8 mouse cellular contexts compared by ENCODE assay signal in the genomic region with DNA sequence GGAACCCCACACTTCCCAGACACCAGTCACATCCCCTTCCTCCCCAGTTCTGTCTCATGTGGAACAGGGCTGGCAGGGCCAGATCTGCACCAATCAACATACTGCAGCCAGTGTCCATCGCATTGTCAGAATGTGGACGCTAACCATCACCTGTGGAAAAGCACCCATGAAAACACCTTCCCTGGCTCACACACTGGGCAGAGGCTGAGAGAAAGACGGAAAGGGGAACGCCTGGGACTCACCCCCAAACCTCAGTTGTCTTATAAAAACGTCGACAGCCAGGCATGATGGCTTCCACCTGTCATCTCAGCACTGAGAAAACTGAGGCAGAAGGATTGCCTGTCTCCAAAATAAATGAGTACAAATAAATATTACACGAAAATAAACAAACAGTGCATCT. TPM values are rescaled to one million over a fixed set of nuclear protein-coding genes. Genes with fewer than 3 reads are reported as not detected.
DNase-seq lines count a peak whose midpoint lies in the region; ATAC-seq and TF ChIP-seq lines count a peak whose summit lies in the region.

No protein-coding gene starts in this region.

- no peak for DNase-seq in kidney, postnatal 0 days (ENCODE audit: low spot score)
- no peak for DNase-seq in kidney, adult 8-10 months
- no peak for DNase-seq in embryonic facial prominence, embryonic 14.5 days (ENCODE audit: low spot score)
- DNase-seq in spleen, postnatal 36 days (ENCODE audit: low spot score in 2 of 2) = no peak
- DNase-seq in right cerebral cortex, postnatal 10 days (ENCODE audit: low spot score in 2 of 2) = no peak
- DNase-seq in urinary bladder, adult 18-20 months (ENCODE audit: low spot score in 2 of 2) = no peak

- H3K27ac ChIP-seq in kidney, postnatal 0 days = no peak overlapping the region
- no peak overlapping the region for H3K27ac ChIP-seq in embryonic facial prominence, embryonic 14.5 days (replicated peaks; ENCODE audit: low read depth, low read length)
- H3K27ac ChIP-seq in intestine, embryonic 16.5 days (ENCODE audit: low read length) = no peak overlapping the region
- H3K27ac ChIP-seq in neural tube, embryonic 12.5 days = no peak overlapping the region

- no peaks in the 10 kb centered on the region for H3K9me3 ChIP-seq in kidney, postnatal 0 days (replicated peaks; ENCODE audit: low read length)
- no peaks in the 10 kb centered on the region for H3K9me3 ChIP-seq in embryonic facial prominence, embryonic 14.5 days (ENCODE audit: control insufficient read depth, low read length)
- no peaks in the 10 kb centered on the region for H3K9me3 ChIP-seq in intestine, embryonic 16.5 days (ENCODE audit: control insufficient read depth, low read length)
- H3K9me3 ChIP-seq in neural tube, embryonic 12.5 days = no peaks in the 10 kb centered on the region

- WGBS in kidney, postnatal 0 days = 36% methylated on average over 7 of the region's 7 CpGs
- WGBS in embryonic facial prominence, embryonic 14.5 days = 55% methylated on average over 7 of the region's 7 CpGs
- 43% methylated on average over 7 of the region's 7 CpGs for WGBS in intestine, embryonic 16.5 days
- 66% methylated on average over 7 of the region's 7 CpGs for whole genome bisulfite sequencing in neural tube, embryonic 12.5 days

- no peak overlapping the region for H3K9ac ChIP-seq in kidney, postnatal 0 days (ENCODE audit: low read depth, low read length)
- H3K9ac ChIP-seq in embryonic facial prominence, embryonic 14.5 days (ENCODE audit: low read depth, low read length) = no peak overlapping the region
- H3K9ac ChIP-seq in intestine, embryonic 16.5 days (ENCODE audit: low read depth, low read length) = peak overlapping the region; percentile 41
- H3K9ac ChIP-seq in neural tube, embryonic 12.5 days = no peak overlapping the region

- no peaks in the 10 kb centered on the region for H3K27me3 ChIP-seq in kidney, postnatal 0 days (ENCODE audit: insufficient read depth, low read length)
- no peaks in the 10 kb centered on the region for H3K27me3 ChIP-seq in embryonic facial prominence, embryonic 14.5 days (replicated peaks; ENCODE audit: control insufficient read depth, insufficient read depth, low read length)
- H3K27me3 ChIP-seq in intestine, embryonic 16.5 days (replicated peaks; ENCODE audit: control insufficient read depth, insufficient read depth, low read length) = no peaks in the 10 kb centered on the region
- 0 out of 2 replicates have a peak, but pooled peaks cover 2% of the 10 kb centered on the region for H3K27me3 ChIP-seq in neural tube, embryonic 12.5 days (replicated peaks)

- no peak overlapping the region for H3K4me3 ChIP-seq in kidney, postnatal 0 days (replicated peaks; ENCODE audit: low read depth, low read length)
- H3K4me3 ChIP-seq in embryonic facial prominence, embryonic 14.5 days (ENCODE audit: low read depth, low read length) = peak overlapping the region; percentile 40; the same call in 1 of the 2 replicates
- peak overlapping the region; percentile 47 for H3K4me3 ChIP-seq in intestine, embryonic 16.5 days (ENCODE audit: low read length)
- no peak overlapping the region for H3K4me3 ChIP-seq in neural tube, embryonic 12.5 days

- no peak for TF ChIP-seq CTCF in kidney, postnatal 0 days (IDR thresholded peaks at IDR 0.05; ENCODE audit: low read depth)

- peak overlapping the region; percentile 67 for H3K4me2 ChIP-seq in kidney, postnatal 0 days (ENCODE audit: low read length)
- H3K4me2 ChIP-seq in embryonic facial prominence, embryonic 14.5 days (ENCODE audit: low read depth, low read length) = peak overlapping the region; percentile 62
- H3K4me2 ChIP-seq in intestine, embryonic 16.5 days (ENCODE audit: low read depth, low read length) = peak overlapping the region; percentile 75
- peak overlapping the region; percentile 57 for H3K4me2 ChIP-seq in neural tube, embryonic 12.5 days (replicated peaks)

- no peaks in the 10 kb centered on the region for H3K36me3 ChIP-seq in kidney, postnatal 0 days (ENCODE audit: insufficient read depth, low read length)
- H3K36me3 ChIP-seq in embryonic facial prominence, embryonic 14.5 days (ENCODE audit: control insufficient read depth, insufficient read depth, low read length) = no peaks in the 10 kb centered on the region
- H3K36me3 ChIP-seq in intestine, embryonic 16.5 days (ENCODE audit: control insufficient read depth, insufficient read depth, low read length) = no peaks in the 10 kb centered on the region
- no peaks in the 10 kb centered on the region for H3K36me3 ChIP-seq in neural tube, embryonic 12.5 days

- 0 out of 2 replicates have a peak, but pooled peaks cover 3% of the 10 kb centered on the region for H3K4me1 ChIP-seq in kidney, postnatal 0 days (replicated peaks; ENCODE audit: insufficient read depth, low read length)
- peaks cover 30% of the 10 kb centered on the region for H3K4me1 ChIP-seq in embryonic facial prominence, embryonic 14.5 days (ENCODE audit: control insufficient read depth, insufficient read depth, low read length)
- peaks cover 38% of the 10 kb centered on the region for H3K4me1 ChIP-seq in intestine, embryonic 16.5 days (ENCODE audit: control insufficient read depth, insufficient read depth, low read length)
- H3K4me1 ChIP-seq in neural tube, embryonic 12.5 days = 0 out of 2 replicates have a peak, but pooled peaks cover 3% of the 10 kb centered on the region

- ATAC-seq in kidney, postnatal 0 days (replicated peaks; ENCODE audit: low FRiP score, low read depth) = no peak
- no peak for ATAC-seq in embryonic facial prominence, embryonic 14.5 days (ENCODE audit: low read depth)
- ATAC-seq in intestine, embryonic 16.5 days = no peak
- no peak for ATAC-seq in neural tube, embryonic 12.5 days (ENCODE audit: low FRiP score, low read depth)

RNA-seq across cellular contexts. Expression of gene Dnmt3a, which starts 14.6 kb away (rescaled TPM):
- 96.5 and 112 TPM in 2 replicates for polyA plus RNA-seq in kidney, postnatal 0 days (2015; fragmentation: Nextera tagmentation; extraction: Ambion mirVana)
- polyA plus RNA-seq in embryonic facial prominence, embryonic 14.5 days (2014; fragmentation: Nextera tagmentation; extraction: Ambion mirVana) = 64.9 and 65.2 TPM in 2 replicates
- polyA plus RNA-seq in intestine, embryonic 16.5 days (2015; fragmentation: Nextera tagmentation; extraction: Ambion mirVana) = 52.8 and 53.8 TPM in 2 replicates
- polyA plus RNA-seq in neural tube, embryonic 12.5 days (2016; fragmentation: Nextera tagmentation; extraction: Ambion mirVana) = 146 and 175 TPM in 2 replicates

Comparison
In these comparisons a context has a peak if more than half of its experiments do, and no peak if none do; other contexts are left out.
1. H3K4me3 ChIP-seq: peak in embryonic facial prominence, embryonic 14.5 days (single experiment) and intestine, embryonic 16.5 days (single experiment); none in kidney, postnatal 0 days (single experiment) and neural tube, embryonic 12.5 days (single experiment).
2. Peak in every context shown above with its lines, with median percentiles within 50 percentile points of each other: H3K4me2 ChIP-seq.